ENCODE assay signal across 22 mouse cellular contexts in the genomic region with DNA sequence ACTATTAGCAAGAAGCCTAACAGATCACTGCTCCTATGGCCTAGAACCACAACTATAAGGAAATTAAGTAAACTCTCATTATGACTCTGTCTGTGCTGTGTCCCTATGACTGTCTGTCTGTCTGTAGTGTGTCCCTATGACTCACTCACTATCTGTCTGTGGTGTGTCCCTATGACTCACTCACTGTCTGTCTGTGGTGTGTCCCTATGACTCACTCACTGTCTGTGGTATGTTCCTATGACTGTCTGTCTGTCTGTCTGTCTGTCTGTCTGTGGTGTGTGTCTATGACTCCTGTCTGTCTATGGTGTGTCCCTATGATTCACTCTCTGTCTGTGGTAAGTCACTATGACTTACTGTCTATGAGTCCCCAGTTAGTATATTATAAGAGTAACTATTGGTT. TPM values are rescaled to one million over a fixed set of nuclear protein-coding genes. Genes with fewer than 3 reads are reported as not detected.
A peak's percentile ranks its signal among the peaks of the same experiment; 100 is the strongest.
DNase-seq lines count a peak whose midpoint lies in the region; ATAC-seq and TF ChIP-seq lines count a peak whose summit lies in the region.
"Had no signal": no experiment of that assay in that cellular context is flagged by ENCODE, and none has a peak within 500 bp of the region (broad histone marks: within the 10 kb centered on the region; RNA-seq: fewer than 3 reads in every experiment).

No protein-coding gene starts in this region.

- H3K27me3 ChIP-seq in CH12.LX (replicated peaks) = no peaks in the 10 kb centered on the region
- H3K27me3 ChIP-seq: heart, embryonic 15.5 days; hindbrain, embryonic 15.5 days; liver, embryonic 12.5 days; midbrain, embryonic 12.5 days had no signal

- H3K4me1 ChIP-seq in CH12.LX (ENCODE audit: control insufficient read depth in 1 of 2, insufficient read depth in 2 of 2) = peaks cover 0 to 16% of the 10 kb centered on the region in 2 experiments; a peak in 1 of 4 replicates
- H3K4me1 ChIP-seq: hindbrain, embryonic 15.5 days; midbrain, embryonic 12.5 days had no signal

- H3K27ac ChIP-seq in CH12.LX (ENCODE audit: insufficient read depth, low read depth) = no peak overlapping the region
- no peak overlapping the region for H3K27ac ChIP-seq in layer of hippocampus, adult 2 months
- H3K27ac ChIP-seq: heart, embryonic 15.5 days; hindbrain, embryonic 15.5 days; liver, embryonic 12.5 days; midbrain, embryonic 12.5 days had no signal

- 0 out of 2 replicates have a peak, but pooled peaks have one; percentile 45 for ATAC-seq in common myeloid progenitor, adult 5-6 weeks (replicated peaks; ENCODE audit: low read depth, poor library complexity, severe bottlenecking)
- ATAC-seq: liver, embryonic 12.5 days had no signal

- TF ChIP-seq POLR2A in CH12.LX (IDR thresholded peaks at IDR 0.05; ENCODE audit: low read depth, low read length) = no peak

- no peak overlapping the region for H3K9ac ChIP-seq in CH12.LX (ENCODE audit: insufficient read depth, low read depth)
- H3K9ac ChIP-seq: heart, embryonic 15.5 days; hindbrain, embryonic 15.5 days; liver, embryonic 12.5 days; midbrain, embryonic 12.5 days had no signal

- H3K4me3 ChIP-seq in CH12.LX (replicated peaks in 1 of 3; ENCODE audit: low read depth in 2 of 3, low read length in 2 of 3, poor library complexity in 1 of 3) = no peak overlapping the region
- H3K4me3 ChIP-seq in layer of hippocampus, adult 2 months = no peak overlapping the region
- H3K4me3 ChIP-seq: heart, embryonic 15.5 days; hindbrain, embryonic 15.5 days; liver, embryonic 12.5 days; midbrain, embryonic 12.5 days had no signal

- TF ChIP-seq CTCF in CH12.LX (conservative IDR thresholded peaks at IDR 0.05 in 1 of 2, IDR thresholded peaks at IDR 0.05 in 1 of 2; ENCODE audit: low read depth in 2 of 2, low read length in 2 of 2) = no peak
- no peak for TF ChIP-seq CTCF in layer of hippocampus, adult 2 months (conservative IDR thresholded peaks at IDR 0.05)

- H3K79me2 ChIP-seq in CH12.LX (replicated peaks; ENCODE audit: control insufficient read depth, extremely low read depth, insufficient read depth, poor library complexity, severe bottlenecking) = no peaks in the 10 kb centered on the region; the same call in none of the 2 replicates

- H3K36me3 ChIP-seq in CH12.LX (replicated peaks in 1 of 2; ENCODE audit: control insufficient read depth in 1 of 2, insufficient read depth in 1 of 2, low read length in 1 of 2) = peaks cover 31 to 81% of the 10 kb centered on the region in 2 experiments

- dilution Hi-C loops in CH12.LX (cut with MboI; ENCODE audit: extremely low pct_ligation_motif_present, extremely low pct_unique_long_range_greater_than_20kb, low sequenced_read_pairs) = no loop called here

- intact Hi-C loops in heart, postnatal 25 days (cut with DNase I) = loop anchor here (2.0 kb wide), 1 partner anchor 15 kb away; no protein-coding TSS in a partner anchor

- TF ChIP-seq RAD21 in CH12.LX (IDR thresholded peaks at IDR 0.05; ENCODE audit: low read depth, low read length) = no peak

- in situ Hi-C loops in CH12.LX (cut with MboI; ENCODE audit: low pct_ligation_motif_present, low pct_unique_long_range_greater_than_20kb, low sequenced_read_pairs) = no loop called here

- H3K9me3 ChIP-seq in CH12.LX (replicated peaks; ENCODE audit: low read length) = no peaks in the 10 kb centered on the region
- H3K9me3 ChIP-seq: heart, embryonic 15.5 days; hindbrain, embryonic 15.5 days; liver, embryonic 12.5 days; midbrain, embryonic 12.5 days had no signal

- no peak overlapping the region for H3K4me2 ChIP-seq in CH12.LX (ENCODE audit: insufficient read depth, low read depth, poor library complexity, severe bottlenecking)
- H3K4me2 ChIP-seq: heart, embryonic 15.5 days; hindbrain, embryonic 15.5 days; liver, embryonic 12.5 days; midbrain, embryonic 12.5 days had no signal

- peak; percentile 55 for TF ChIP-seq EP300 in CH12.LX (IDR thresholded peaks at IDR 0.05; ENCODE audit: low read length)

- peak; percentile 23 for DNase-seq in adrenal gland, postnatal 14 days
- DNase-seq in adrenal gland, adult 8-10 months = no peak
- DNase-seq in CH12.LX (ENCODE audit: extremely low read depth) = peak; percentile 71
- peak; percentile 22 for DNase-seq in naive thymus-derived CD4-positive, alpha-beta T cell, adult 2 months (ENCODE audit: low read depth)
- DNase-seq in layer of hippocampus, adult 2 months (ENCODE audit: low spot score in 2 of 2) = no peak
- no peak for DNase-seq in heart, postnatal 25 days (ENCODE audit: low spot score)
- no peak for DNase-seq in urinary bladder, postnatal 10 days (ENCODE audit: low spot score)
- DNase-seq: cerebellum, adult 18-20 months; embryo, embryonic 11 days; layer of hippocampus, adult 9-11 months; lung, postnatal 10 days; thymus, postnatal 25 days had no signal

TF ChIP-seq in CH12.LX, 34 proteins besides CTCF, POLR2A, EP300 and RAD21:
- no peak for TF ChIP-seq MYC (IDR thresholded peaks at IDR 0.05; ENCODE audit: low read depth, low read length)
- no peak for TF ChIP-seq ZKSCAN1 (IDR thresholded peaks at IDR 0.05; ENCODE audit: borderline replicate concordance, low read depth, low read length)
- TF ChIP-seq USF2 (conservative IDR thresholded peaks at IDR 0.05; ENCODE audit: low read depth, low read length) = no peak
- no peak for TF ChIP-seq SMC3 (IDR thresholded peaks at IDR 0.05; ENCODE audit: low read depth, low read length)
- TF ChIP-seq RCOR1 (conservative IDR thresholded peaks at IDR 0.05; ENCODE audit: low read depth, low read length) = no peak
- TF ChIP-seq JUND (conservative IDR thresholded peaks at IDR 0.05; ENCODE audit: low read depth, low read length) = peak; percentile 84
- TF ChIP-seq IRF4 (IDR thresholded peaks at IDR 0.05; ENCODE audit: low read depth, low read length) = peak; percentile 60; the same call in 1 of the 2 replicates
- TF ChIP-seq TBP (conservative IDR thresholded peaks at IDR 0.05; ENCODE audit: low read depth, low read length) = no peak
- TF ChIP-seq CHD2 (IDR thresholded peaks at IDR 0.05; ENCODE audit: low read length) = no peak
- TF ChIP-seq MXI1 (IDR thresholded peaks at IDR 0.05; ENCODE audit: low read depth, low read length) = no peak
- no peak for TF ChIP-seq TCF12 (IDR thresholded peaks at IDR 0.05; ENCODE audit: low read depth, low read length)
- TF ChIP-seq JUN (IDR thresholded peaks at IDR 0.05; ENCODE audit: insufficient read depth, low read depth, low read length) = peak; percentile 59
- peak; percentile 55; the same call in 1 of the 2 replicates for TF ChIP-seq BHLHE40 (IDR thresholded peaks at IDR 0.05; ENCODE audit: low read depth, low read length)
- no peak for TF ChIP-seq MEF2A (IDR thresholded peaks at IDR 0.05; ENCODE audit: borderline replicate concordance, low read depth, low read length)
- TF ChIP-seq SIN3A (IDR thresholded peaks at IDR 0.05; ENCODE audit: low read length) = no peak
- no peak for TF ChIP-seq MAFK (IDR thresholded peaks at IDR 0.05; ENCODE audit: insufficient replicate concordance, low read length)
- TF ChIP-seq KAT2A (IDR thresholded peaks at IDR 0.05; ENCODE audit: insufficient replicate concordance, low read length) = no peak
- peak; percentile 88 for TF ChIP-seq ETS1 (conservative IDR thresholded peaks at IDR 0.05; ENCODE audit: low read depth, low read length)

RNA-seq across cellular contexts. Expression of a gene that starts 32.5 kb away (rescaled TPM):
- 40.7 and 47.9 TPM in 2 replicates for total RNA-seq in adrenal gland, postnatal 14 days (2021)
- total RNA-seq in adrenal gland, adult 8-10 months (2022) = 10 to 100 TPM; 45.5 to 57.8 (median 49.5) TPM
- total RNA-seq in CH12.LX (2012; rRNA removed) (49.6 and 51.3 TPM in 2 replicates), CH12.LX (2014; rRNA removed) (85.1 and 88.2 TPM in 2 replicates)
- 69.4 and 71.7 TPM in 2 replicates for polyA plus RNA-seq in CH12.LX (2012; ENCODE audit: insufficient read length, low read depth)
- 91.9 and 106 TPM in 2 replicates for total RNA-seq in common myeloid progenitor, adult 5-6 weeks (2017)
- total RNA-seq in layer of hippocampus, adult 2 months (2021) = 10 to 100 TPM; 89.0 to 91.6 TPM
- total RNA-seq in heart, postnatal 25 days (2021) = 10 to 100 TPM; 28.9 to 31.9 TPM

RNA-seq across cellular contexts. Expression of a gene that starts 40.2 kb away (rescaled TPM):
- not detected in 2 replicates for total RNA-seq in adrenal gland, postnatal 14 days (2021)
- total RNA-seq in adrenal gland, adult 8-10 months (2022) = not detected
- total RNA-seq in CH12.LX (2012; rRNA removed) (not detected in 2 replicates), CH12.LX (2014; rRNA removed) (not detected in 2 replicates)
- polyA plus RNA-seq in CH12.LX (2012; ENCODE audit: insufficient read length, low read depth) = not detected in 2 replicates
- not detected in 2 replicates for total RNA-seq in common myeloid progenitor, adult 5-6 weeks (2017)
- total RNA-seq in layer of hippocampus, adult 2 months (2021) = not detected
- not detected for total RNA-seq in heart, postnatal 25 days (2021)
- total RNA-seq: adrenal gland, postnatal 36 days; gastrocnemius, postnatal 4 days; left cerebral cortex, postnatal 36 days had no signal
- polyA plus RNA-seq: heart, embryonic 15.5 days; hindbrain, embryonic 15.5 days; kidney, embryonic 14.5 days; liver, embryonic 12.5 days; midbrain, embryonic 12.5 days; neural tube, embryonic 11.5 days had no signal

RNA-seq across cellular contexts. Expression of a gene that starts 52.4 kb away (rescaled TPM):
- total RNA-seq in adrenal gland, postnatal 14 days (2021) = not detected in 2 replicates
- total RNA-seq in adrenal gland, adult 8-10 months (2022) = not detected
- 0.04 TPM in 1 of 2 replicates, not detected in the other for total RNA-seq in CH12.LX (2012; rRNA removed)
- total RNA-seq in CH12.LX (2014; rRNA removed) = not detected in 2 replicates
- polyA plus RNA-seq in CH12.LX (2012; ENCODE audit: insufficient read length, low read depth) = not detected in 2 replicates
- not detected in 2 replicates for total RNA-seq in common myeloid progenitor, adult 5-6 weeks (2017)
- under 1 TPM; 0.15 to 0.20 TPM for total RNA-seq in layer of hippocampus, adult 2 months (2021)
- total RNA-seq in heart, postnatal 25 days (2021) = not detected
- total RNA-seq: adrenal gland, postnatal 36 days; gastrocnemius, postnatal 4 days had no signal
- polyA plus RNA-seq: heart, embryonic 15.5 days; kidney, embryonic 14.5 days; liver, embryonic 12.5 days; neural tube, embryonic 11.5 days had no signal

Comparison
In these comparisons a context has a peak if more than half of its experiments do, and no peak if none do; other contexts are left out.
1. DNase-seq: peak in adrenal gland, postnatal 14 days (single experiment), CH12.LX (single experiment) and naive thymus-derived CD4-positive, alpha-beta T cell, adult 2 months (single experiment); none in adrenal gland, adult 8-10 months (single experiment), layer of hippocampus, adult 2 months (0 of 2), heart, postnatal 25 days (single experiment) and urinary bladder, postnatal 10 days (single experiment).